Mouse (Mus musculus) intestine, postnatal 0 days (tissue): ENCODE measurements around the gene Snx29. TPM values are rescaled to one million over a fixed set of nuclear protein-coding genes. Genes with fewer than 3 reads are reported as not detected.
"Not testable (repeated sequence)": the region's sequence is repeated elsewhere in the genome, so short reads cannot be mapped to it uniquely, and the experiment has no call there.

ENCODE experiments used
- ATAC-seq: fragments of 200-750 bp; cut with Nextera tagmentation; 2 replicates; pipeline ENCODE4 v1.8.0; 2017; ENCODE audit warnings: mild to moderate bottlenecking, moderate TSS enrichment, moderate library complexity
- H3K27ac ChIP-seq: fragments of 300-500 bp; sonication (generic); 2 replicates; pipeline ENCODE4 v1.5.1; 2014; ENCODE audit warnings: mild to moderate bottlenecking, low read depth, low read length, moderate library complexity
- H3K27me3 ChIP-seq: fragments of 300-500 bp; sonication (generic); replicated peaks from 2 replicates; pipeline ENCODE4 v1.6.1; 2014; ENCODE audit warnings: low read length, mixed read lengths; ENCODE audit not compliant: control insufficient read depth, insufficient read depth
- H3K36me3 ChIP-seq: fragments of 300-500 bp; sonication (generic); 2 replicates; pipeline ENCODE4 v1.6.1; 2014; ENCODE audit warnings: mild to moderate bottlenecking, moderate library complexity; ENCODE audit not compliant: control insufficient read depth, insufficient read depth
- H3K4me1 ChIP-seq: fragments of 300-500 bp; sonication (generic); replicated peaks from 2 replicates; pipeline ENCODE4 v1.6.1; 2014; ENCODE audit warnings: antibody characterized with exemption, low read length, mixed read lengths; ENCODE audit not compliant: control insufficient read depth, insufficient read depth
- H3K4me2 ChIP-seq: fragments of 300-500 bp; sonication (generic); replicated peaks from 2 replicates; pipeline ENCODE4 v1.6.1; 2014; ENCODE audit warnings: low read depth, mild to moderate bottlenecking, moderate library complexity
- H3K4me3 ChIP-seq: fragments of 300-500 bp; sonication (generic); 2 replicates; pipeline ENCODE4 v1.5.1; 2014; ENCODE audit warnings: low read depth, low read length
- H3K9ac ChIP-seq: fragments of 300-500 bp; sonication (generic); 2 replicates; pipeline ENCODE4 v1.6.1; 2014; ENCODE audit warnings: mild to moderate bottlenecking, low read depth, low read length
- H3K9me3 ChIP-seq: fragments of 300-500 bp; sonication (generic); 2 replicates; pipeline ENCODE4 v1.6.1; 2016; ENCODE audit warnings: mixed run types; ENCODE audit not compliant: control insufficient read depth
- CTCF ChIP-seq: sonication (generic); IDR thresholded peaks from 2 replicates; pipeline ENCODE4 v1.5.1; 2016; ENCODE audit warnings: low read depth, mild to moderate bottlenecking, control low read depth, antibody characterized with exemption, moderate library complexity
- WGBS: fragments of 180-500 bp; shearing (Covaris S2); extraction: QIAGEN DNeasy Blood & Tissue Kit; methylation state at CpG from one replicate; pipeline ENCODE4 v1.1.7; 2014; 5-methylcytosine and 5-hydroxymethylcytosine counted together
- polyA plus RNA-seq: library from polyadenylated mRNA; unstranded; fragments of >200 nt; fragmentation: Nextera tagmentation; extraction: Ambion mirVana; gene quantifications from 2 replicates; pipeline ENCODE4 v1.2.1, GENCODE M21; 2015

The Snx29 gene
- polyA plus RNA-seq, 1 experiment from 2014 or later: 1.9 TPM

GRCm38 (mm10) chr16:11437641-11438040 lies 114.9 kb downstream of the Snx29 start:
- no peak overlapping the region for H3K4me3 ChIP-seq
- H3K27ac ChIP-seq: 0 out of 2 replicates have a peak overlapping the region, but pooled peaks have one; percentile 64
- peaks cover 13% of the 10 kb centered on the region for H3K4me1 ChIP-seq
- WGBS: 56% methylated on average over 3 of the region's 3 CpGs
- no peak overlapping the region for H3K4me2 ChIP-seq
- H3K9me3 ChIP-seq: no peaks in the 10 kb centered on the region
- TF ChIP-seq CTCF: no peak
- peak; percentile 81 for ATAC-seq
- no peaks in the 10 kb centered on the region for H3K27me3 ChIP-seq
- no peaks in the 10 kb centered on the region for H3K36me3 ChIP-seq
- H3K9ac ChIP-seq: no peak overlapping the region

- Histone ChIP-seq H3K4me3 (no peak overlapping the region), H3K36me3 (no peaks in the 10 kb centered on the region)
- ATAC-seq: no peak
Measured at GRCm38 (mm10) chr16:11439417-11439816, 116.7 kb downstream of the Snx29 start.

GRCm38 (mm10) chr16:11441616-11442015 lies 118.9 kb downstream of the Snx29 start:
- H3K9ac ChIP-seq: no peak overlapping the region
- no peaks in the 10 kb centered on the region for H3K27me3 ChIP-seq
- H3K4me1 ChIP-seq: peaks cover 13% of the 10 kb centered on the region
- WGBS: 83% methylated on average over 4 of the region's 4 CpGs
- H3K4me3 ChIP-seq: no peak overlapping the region
- H3K4me2 ChIP-seq: no peak overlapping the region
- H3K9me3 ChIP-seq: no peaks in the 10 kb centered on the region
- TF ChIP-seq CTCF: no peak
- no peak overlapping the region for H3K27ac ChIP-seq
- ATAC-seq: no peak
- peaks cover 8% of the 10 kb centered on the region; the same call in 1 of the 2 replicates for H3K36me3 ChIP-seq

More at GRCm38 (mm10) chr16:11439417-11439816, 116.7 kb downstream of the Snx29 start:
- H3K27me3 ChIP-seq: no peaks in the 10 kb centered on the region
- H3K9ac ChIP-seq: no peak overlapping the region
- no peak overlapping the region for H3K4me2 ChIP-seq
- H3K27ac ChIP-seq: no peak overlapping the region
- whole genome bisulfite sequencing: 50% methylated on average over 6 of the region's 6 CpGs
- H3K4me1 ChIP-seq: peaks cover 13% of the 10 kb centered on the region
- H3K9me3 ChIP-seq: no peaks in the 10 kb centered on the region
- no peak for TF ChIP-seq CTCF

GRCm38 (mm10) chr16:11442534-11442933 lies 119.8 kb downstream of the Snx29 start:
- Histone ChIP-seq H3K36me3 (peaks cover 14% of the 10 kb centered on the region; the same call in 1 of the 2 replicates), H3K4me1 (peaks cover 13% of the 10 kb centered on the region), H3K9ac (no peak overlapping the region), H3K9me3 (no peaks in the 10 kb centered on the region), H3K27me3 (no peaks in the 10 kb centered on the region), H3K4me2 (no peak overlapping the region), H3K4me3 (no peak overlapping the region), H3K27ac (no peak overlapping the region)
- no peak for TF ChIP-seq CTCF
- ATAC-seq: no peak

GRCm38 (mm10) chr16:11444626-11445025 lies 121.9 kb downstream of the Snx29 start:
- no peak overlapping the region for H3K9ac ChIP-seq
- no peak for TF ChIP-seq CTCF
- no peak overlapping the region for H3K27ac ChIP-seq
- H3K36me3 ChIP-seq: peaks cover 18% of the 10 kb centered on the region; the same call in 1 of the 2 replicates
- H3K4me1 ChIP-seq: no peaks in the 10 kb centered on the region
- H3K9me3 ChIP-seq: no peaks in the 10 kb centered on the region
- H3K4me3 ChIP-seq: no peak overlapping the region
- WGBS: 49% methylated on average over 1 of the region's 1 CpGs
- H3K27me3 ChIP-seq: no peaks in the 10 kb centered on the region
- no peak overlapping the region for H3K4me2 ChIP-seq
- ATAC-seq: no peak

- no peak overlapping the region for H3K9ac ChIP-seq
- no peak overlapping the region for H3K27ac ChIP-seq
- H3K27me3 ChIP-seq: no peaks in the 10 kb centered on the region
- no peak for TF ChIP-seq CTCF
- H3K4me2 ChIP-seq: no peak overlapping the region
- H3K4me3 ChIP-seq: no peak overlapping the region
- H3K36me3 ChIP-seq: peaks cover 20% of the 10 kb centered on the region; the same call in 1 of the 2 replicates
- H3K9me3 ChIP-seq: no peaks in the 10 kb centered on the region
- WGBS: 86% methylated on average over 4 of the region's 4 CpGs
- no peaks in the 10 kb centered on the region for H3K4me1 ChIP-seq
- no peak; the same call in 1 of the 2 replicates for ATAC-seq
Measured at GRCm38 (mm10) chr16:11446977-11447376, 124.3 kb downstream of the Snx29 start.

- no peak for TF ChIP-seq CTCF
- no peak overlapping the region for H3K27ac ChIP-seq
- no peak for ATAC-seq
Measured at GRCm38 (mm10) chr16:11447905-11448304, 125.2 kb downstream of the Snx29 start.

GRCm38 (mm10) chr16:11448696-11449095 lies 126.0 kb downstream of the Snx29 start:
- H3K27ac ChIP-seq, ATAC-seq, H3K9me3 ChIP-seq, H3K4me3 ChIP-seq, H3K9ac ChIP-seq, H3K27me3 ChIP-seq, H3K4me1 ChIP-seq, H3K4me2 ChIP-seq: not testable (repeated sequence)
- 93% methylated on average over 4 of the region's 4 CpGs for WGBS
- H3K36me3 ChIP-seq: peaks cover 37% of the 10 kb centered on the region; the same call in 1 of the 2 replicates

More at GRCm38 (mm10) chr16:11447905-11448304, 125.2 kb downstream of the Snx29 start:
- Histone ChIP-seq H3K4me2 (no peak overlapping the region), H3K36me3 (peaks cover 29% of the 10 kb centered on the region; the same call in 1 of the 2 replicates), H3K4me3 (no peak overlapping the region), H3K9me3 (no peaks in the 10 kb centered on the region), H3K27me3 (no peaks in the 10 kb centered on the region), H3K4me1 (no peaks in the 10 kb centered on the region), H3K9ac (no peak overlapping the region)
- WGBS: 95% methylated on average over 5 of the region's 5 CpGs
